Mouse (Mus musculus): ENCODE data around the gene Rsph9.

DNA sequence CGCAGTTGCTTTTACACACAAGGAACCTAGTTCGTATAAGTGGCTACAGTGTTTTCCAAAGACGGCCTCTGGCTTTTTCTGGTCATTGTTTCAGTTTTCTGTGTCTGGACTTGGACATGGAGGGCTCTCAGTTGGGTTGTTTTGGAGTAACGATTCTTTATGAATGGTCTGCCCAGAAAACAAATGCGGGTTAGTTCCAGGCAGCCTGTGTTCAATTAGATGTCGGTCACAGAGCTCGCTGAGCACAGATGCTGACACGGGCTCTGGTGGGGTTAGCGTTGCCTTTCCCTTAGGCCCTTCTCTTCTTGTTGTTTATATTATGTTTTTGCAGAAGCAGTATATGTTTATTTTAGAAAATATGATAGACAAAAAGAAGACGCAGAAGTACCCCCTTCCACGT lies 27.9 kb downstream of the Rsph9 start:
- TF ChIP-seq CTCF (IDR thresholded peaks at IDR 0.05; ENCODE audit: insufficient read depth, low read depth, low read length) (no peak), POLR2A (IDR thresholded peaks at IDR 0.05; ENCODE audit: insufficient read depth, low read depth, low read length) (no peak)

Data from olfactory bulb, adult 2 months (tissue).